Mouse (Mus musculus) kidney, adult 8-10 months (tissue): ENCODE measurements around the gene Nploc4.
A peak's percentile ranks its signal among the peaks of the same experiment; 100 is the strongest.
"Not testable (repeated sequence)": the region's sequence is repeated elsewhere in the genome, so short reads cannot be mapped to it uniquely, and the experiment has no call there.

Experiments used
- DNase-seq, 2 experiments: peaks; one replicate each; pipeline ENCODE4 v3.0.0; 2022

Gene Nploc4

GRCm38 (mm10) chr11:120351250-120352092 lies 86.0 kb downstream of the Nploc4 start:
- DNase-seq, result no peak

- peak; percentile 64 to 65 for DNase-seq
Observed at GRCm38 (mm10) chr11:120350711-120351110, 86.8 kb downstream of the Nploc4 start.

GRCm38 (mm10) chr11:120349986-120350702 lies 87.4 kb downstream of the Nploc4 start:
- DNase-seq, result peak; percentile 93 to 94

GRCm38 (mm10) chr11:120349371-120349985 lies 88.0 kb downstream of the Nploc4 start:
- peak; percentile 72 to 73 for DNase-seq

- DNase-seq, result peak in 1 of 2 experiments; percentile 73
Observed at GRCm38 (mm10) chr11:120348684-120349370, 88.7 kb downstream of the Nploc4 start.

- peak; percentile 83 to 84 for DNase-seq
Observed at GRCm38 (mm10) chr11:120347791-120348683, 89.5 kb downstream of the Nploc4 start, which contains the start of gene Actg1. Gene Actg1 (minus strand): TSS chr11:120348542.

GRCm38 (mm10) chr11:120347301-120347700 lies 90.2 kb downstream of the Nploc4 start:
- DNase-seq, result no peak

- not testable (repeated sequence) for DNase-seq
Observed at GRCm38 (mm10) chr11:120346383-120347034, 91.0 kb downstream of the Nploc4 start.

GRCm38 (mm10) chr11:120345067-120345681 lies 92.3 kb downstream of the Nploc4 start:
- no peak for DNase-seq

GRCm38 (mm10) chr11:120344310-120344920 lies 93.1 kb downstream of the Nploc4 start:
- DNase-seq, result no peak

GRCm38 (mm10) chr11:120343519-120344309 lies 93.8 kb downstream of the Nploc4 start:
- no peak for DNase-seq

- no peak for DNase-seq
Observed at GRCm38 (mm10) chr11:120342656-120343160, 94.8 kb downstream of the Nploc4 start.

GRCm38 (mm10) chr11:120341661-120342060 lies 95.8 kb downstream of the Nploc4 start:
- no peak for DNase-seq

GRCm38 (mm10) chr11:120339978-120340513 lies 97.5 kb downstream of the Nploc4 start:
- DNase-seq, result peak; percentile 86 to 91

- peak in 1 of 2 experiments; percentile 1 for DNase-seq
Observed at GRCm38 (mm10) chr11:120338786-120339185, 98.7 kb downstream of the Nploc4 start.

- peak in 1 of 2 experiments; percentile 3 for DNase-seq
Observed at GRCm38 (mm10) chr11:120337447-120337846, 100.1 kb downstream of the Nploc4 start.

- peak in 1 of 2 experiments; percentile 2 for DNase-seq
Observed at GRCm38 (mm10) chr11:120335431-120336021, 102.0 kb downstream of the Nploc4 start.
